Mouse (Mus musculus): ENCODE results near the gene Siglec1.
A peak's percentile ranks its signal among the peaks of the same experiment; 100 is the strongest.
"Not testable (repeated sequence)": the region's sequence is repeated elsewhere in the genome, so short reads cannot be mapped to it uniquely, and the experiment has no call there.

The Siglec1 gene

DNA sequence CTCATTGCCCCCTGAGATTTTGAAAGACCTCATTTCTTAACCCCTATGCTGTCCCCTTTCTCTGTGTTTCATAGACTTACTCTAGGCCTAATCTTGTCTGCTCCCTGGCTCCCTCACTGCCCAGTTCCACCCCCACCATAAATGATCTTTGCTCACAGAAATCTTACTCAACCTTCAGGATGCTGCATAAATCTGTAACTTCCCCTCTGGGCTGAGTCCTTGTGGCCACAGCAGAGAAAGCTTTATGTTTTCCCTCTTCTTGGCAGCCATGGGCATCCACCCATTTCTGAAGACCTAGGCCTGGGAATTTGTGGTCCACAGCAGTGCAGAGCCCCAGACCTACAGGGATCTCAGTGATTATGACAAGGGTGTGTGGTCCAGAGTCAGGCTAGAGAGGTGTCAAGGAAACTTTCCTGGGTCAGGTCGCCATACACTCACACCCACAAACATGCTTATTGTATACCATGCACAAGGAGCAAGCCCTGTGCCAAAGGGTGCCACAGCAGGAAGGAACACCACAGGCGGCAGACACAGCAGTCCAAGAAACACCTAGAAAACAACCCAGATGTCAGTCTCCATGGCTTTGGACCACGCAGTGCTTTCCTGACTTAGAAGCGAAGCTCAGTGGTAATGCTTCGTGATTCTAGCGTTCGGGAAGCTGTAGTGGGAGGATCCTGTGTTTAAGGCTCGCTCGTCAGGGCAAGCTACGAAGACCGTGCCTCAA, at the start of gene Siglec1:
Gene Siglec1, minus strand, starts transcription at position 99 of the 724 bp plus-strand sequence.
- no peak for DNase-seq

- peak; percentile 1 for DNase-seq
Measured at GRCm38 (mm10) chr2:131135521-131136139, 49.1 kb upstream of the Siglec1 start.

DNA sequence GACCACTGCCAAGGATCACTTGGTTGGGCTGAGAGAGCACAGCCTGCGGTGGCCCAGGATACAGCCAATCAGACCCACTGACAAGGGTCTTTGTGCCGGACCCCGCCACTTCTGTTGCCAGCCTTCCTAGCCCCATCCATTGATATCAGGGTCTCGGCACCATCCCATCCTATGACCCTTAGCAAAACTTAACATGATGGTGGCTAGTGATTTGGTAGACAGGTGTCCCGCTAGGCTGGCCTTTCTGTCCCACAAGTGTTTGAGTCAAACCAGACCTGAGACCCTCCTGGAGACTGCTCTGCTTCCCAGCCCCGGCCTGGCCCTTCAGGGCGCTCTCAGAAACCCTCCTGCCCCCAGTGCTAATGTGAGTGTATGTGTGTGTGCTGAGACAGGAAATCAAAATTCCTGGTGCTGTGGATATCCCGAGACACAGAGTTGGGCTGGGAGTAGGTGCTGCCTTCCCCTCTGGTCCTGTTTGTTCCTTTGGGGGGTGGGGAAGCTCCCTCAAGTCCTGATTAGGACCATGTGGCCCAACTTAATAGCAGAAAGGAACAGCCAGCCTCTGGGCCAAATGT, 48.3 kb upstream of the Siglec1 start:
- no peak for DNase-seq

DNA sequence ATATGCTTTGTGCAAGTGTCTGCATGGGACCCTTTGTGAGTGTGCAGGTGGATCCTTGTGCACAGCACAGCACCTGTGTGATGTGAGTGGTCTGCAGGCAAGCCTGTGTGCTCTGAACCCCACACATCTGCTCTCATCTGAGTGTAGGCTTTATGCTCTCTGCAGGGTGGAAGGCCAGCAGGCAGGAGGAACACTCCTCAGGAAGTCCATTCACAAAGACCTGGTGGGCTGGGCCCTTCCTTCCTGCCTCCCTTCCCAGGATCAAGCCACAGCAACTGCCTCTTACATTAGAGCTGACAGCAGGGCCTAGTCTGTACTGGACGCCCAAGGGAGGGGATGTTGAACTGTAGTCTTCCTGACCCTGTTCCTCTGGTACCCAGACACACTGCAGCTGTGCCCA, 47.8 kb upstream of the Siglec1 start:
- peak; percentile 68 for DNase-seq

DNA sequence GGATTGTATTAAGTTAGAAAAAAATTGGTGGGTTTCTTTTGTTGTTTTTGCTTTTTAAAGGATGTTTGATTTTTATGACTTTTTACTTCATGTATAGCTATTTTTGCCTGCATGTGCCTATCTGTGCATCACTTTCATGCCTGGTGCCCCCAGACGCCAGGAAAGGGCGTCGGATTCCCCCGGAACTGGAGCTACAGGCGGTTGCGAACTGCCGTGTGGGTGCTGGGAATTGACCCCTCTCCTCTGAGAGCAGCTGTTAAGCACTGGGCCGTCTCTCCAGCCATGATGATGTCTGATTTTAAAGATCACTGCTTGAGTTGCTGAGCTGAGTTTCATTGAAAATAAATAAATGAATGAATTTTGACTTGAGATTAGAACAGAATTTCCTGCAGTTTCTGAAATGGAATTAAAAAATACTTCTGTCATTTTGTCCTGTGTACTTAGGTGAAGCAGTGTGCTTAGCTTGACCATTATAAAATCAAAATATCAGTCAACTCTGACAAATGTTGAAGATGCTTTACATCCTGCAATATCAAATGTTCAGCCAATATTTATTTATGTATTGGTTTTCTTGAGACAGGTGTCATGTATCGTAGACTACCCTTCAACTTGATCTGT, 46.5 kb upstream of the Siglec1 start, which contains the start of gene Gm11037:
Gene Gm11037, plus strand, starts transcription at position 568 of the 618 bp plus-strand sequence.
- no peak for DNase-seq

DNA sequence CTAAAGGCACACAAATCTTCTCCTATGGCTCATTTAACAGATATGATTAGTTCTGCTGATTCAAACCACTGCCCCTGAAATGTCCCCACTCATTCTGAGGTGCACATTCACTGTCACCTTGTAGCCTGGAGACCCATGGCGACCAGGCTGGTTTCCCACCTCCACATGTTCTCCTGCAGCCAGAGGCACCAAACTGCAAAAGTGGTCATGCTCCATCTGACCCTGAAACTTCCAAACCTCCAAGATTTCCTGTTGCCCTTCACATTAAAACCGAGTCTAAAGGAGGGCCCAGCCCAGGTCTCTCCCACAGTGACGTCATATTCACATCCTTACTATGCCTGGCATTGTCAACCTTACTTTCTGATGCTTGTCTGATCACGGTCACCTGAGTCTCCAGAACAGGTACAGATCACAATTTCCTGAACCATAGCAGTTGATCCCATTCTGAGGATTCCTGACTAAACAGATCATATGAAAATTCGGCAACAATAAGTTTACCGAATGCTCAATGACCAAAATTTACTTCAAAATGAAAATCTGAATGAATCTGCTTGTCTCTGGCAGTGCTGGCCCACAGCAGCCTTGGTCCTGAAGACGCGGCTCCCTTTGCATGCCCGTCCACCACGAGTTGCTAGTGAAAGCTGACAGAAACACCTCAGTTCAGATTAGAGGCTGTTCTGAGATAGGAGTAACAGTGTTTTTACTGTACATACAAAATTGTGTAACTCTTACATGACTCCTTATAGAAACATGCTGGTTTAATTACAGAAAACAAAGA, 45.7 kb upstream of the Siglec1 start:
- no peak for DNase-seq

DNA sequence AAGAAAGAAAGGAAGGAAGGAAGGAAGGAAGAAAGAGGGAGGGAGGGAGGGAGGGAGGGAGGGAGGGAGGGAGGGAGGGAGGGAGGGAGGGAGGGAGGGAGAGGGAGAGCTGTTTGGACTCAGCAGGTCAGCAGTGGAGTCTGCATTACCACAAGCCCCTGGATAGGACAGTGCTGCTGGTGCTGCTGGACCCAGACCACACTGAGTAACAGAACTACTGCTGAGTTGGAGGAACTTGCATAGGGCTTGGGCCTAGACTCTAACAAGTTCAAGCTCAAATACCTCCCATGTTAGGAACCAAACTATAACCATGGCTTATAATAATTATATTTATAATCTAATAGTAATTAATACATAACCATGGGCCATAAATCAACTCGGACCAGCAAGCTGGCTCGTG, 44.3 kb upstream of the Siglec1 start:
- no peak for DNase-seq

GRCm38 (mm10) chr2:131129836-131130235, 43.3 kb upstream of the Siglec1 start:
- DNase-seq = no peak

- no peak for DNase-seq
Measured at GRCm38 (mm10) chr2:131128636-131129157, 42.1 kb upstream of the Siglec1 start.

DNA sequence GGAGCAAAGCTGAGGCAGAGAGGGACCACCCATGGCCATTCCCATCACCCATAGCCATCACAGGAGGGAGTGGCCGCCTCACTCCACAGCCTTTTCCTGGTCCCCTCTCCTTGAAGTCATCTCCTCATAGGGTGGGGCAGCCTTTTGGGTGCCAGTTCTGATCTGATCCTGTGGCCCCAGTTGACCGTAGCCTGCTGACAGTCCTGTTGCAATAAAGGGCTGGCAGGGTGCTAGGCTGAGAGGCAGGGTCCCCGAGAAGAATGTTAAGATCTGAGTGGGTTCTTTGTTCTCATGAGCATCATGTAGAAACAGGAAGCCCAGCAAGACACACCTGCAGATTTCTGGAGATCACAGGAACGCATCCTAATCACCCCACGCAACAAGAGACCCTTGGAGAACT, 41.6 kb upstream of the Siglec1 start:
- no peak for DNase-seq

GRCm38 (mm10) chr2:131127161-131127730, 40.7 kb upstream of the Siglec1 start, which contains the start of gene Hspa12b:
TSS of gene Hspa12b (plus strand) at chr2:131127280.
- peak; percentile 36 for DNase-seq

- no peak for DNase-seq
Measured at GRCm38 (mm10) chr2:131125964-131126815, 39.6 kb upstream of the Siglec1 start.

DNA sequence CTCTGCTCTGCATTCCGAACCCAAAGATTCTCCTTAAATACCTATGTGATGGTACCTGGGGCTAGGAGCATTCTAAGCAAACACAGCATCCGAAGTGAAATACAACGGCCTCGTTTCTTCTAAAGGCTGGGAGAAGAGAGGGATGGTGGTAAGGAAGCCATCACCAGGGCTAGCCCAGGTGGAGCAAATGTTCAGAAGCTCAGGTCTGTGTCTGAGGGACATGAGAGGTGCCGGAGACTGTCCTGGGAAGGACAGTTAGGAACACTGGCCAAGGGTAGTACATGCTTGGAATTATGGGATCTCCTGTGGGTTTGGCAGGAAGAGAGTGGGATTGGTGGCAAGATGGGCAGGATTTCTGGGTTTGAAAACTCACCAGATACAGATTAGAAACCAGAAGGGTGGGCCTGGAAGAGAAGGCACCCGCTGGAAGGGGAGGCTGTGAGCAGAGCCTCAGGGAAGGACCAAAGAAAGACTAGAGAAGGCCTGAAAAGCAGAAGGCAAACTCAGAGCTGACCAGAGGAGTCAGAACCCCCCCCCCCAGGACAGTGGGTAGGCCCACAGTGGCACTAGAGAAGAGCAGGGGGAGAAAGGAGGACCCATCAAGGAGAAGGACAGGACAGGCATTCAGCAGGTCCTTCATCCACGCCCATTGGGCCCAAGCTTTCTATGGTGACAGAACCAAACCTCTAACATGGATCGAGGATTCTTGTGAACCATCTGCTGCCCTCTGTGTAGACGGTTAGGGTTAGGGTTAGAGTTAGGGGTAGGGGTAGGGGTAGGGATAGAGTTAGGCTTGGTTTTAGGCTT, 38.8 kb upstream of the Siglec1 start:
- no peak for DNase-seq

DNA sequence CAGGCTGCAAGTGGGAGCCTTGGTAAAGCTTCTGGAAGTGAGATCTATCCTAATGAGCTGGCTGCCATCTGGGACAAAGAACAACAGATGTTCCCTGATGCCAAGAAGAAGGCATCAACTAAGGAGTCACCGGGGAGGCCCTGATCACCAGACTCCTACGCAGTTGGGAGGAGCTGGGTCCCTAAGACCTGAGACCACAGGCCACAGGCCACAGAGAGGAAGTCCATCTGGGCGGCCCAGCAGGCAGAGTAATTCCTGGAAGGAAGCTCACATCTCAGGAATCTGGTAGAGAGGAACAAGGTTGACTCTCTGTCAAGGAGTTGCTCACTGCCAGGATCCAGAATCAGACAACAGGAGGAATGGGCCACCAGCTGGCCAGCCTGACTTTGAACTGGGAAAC, 37.6 kb upstream of the Siglec1 start:
- peak; percentile 49 for DNase-seq

- DNase-seq = no peak
Measured at GRCm38 (mm10) chr2:131118968-131119574, 32.5 kb upstream of the Siglec1 start.

DNA sequence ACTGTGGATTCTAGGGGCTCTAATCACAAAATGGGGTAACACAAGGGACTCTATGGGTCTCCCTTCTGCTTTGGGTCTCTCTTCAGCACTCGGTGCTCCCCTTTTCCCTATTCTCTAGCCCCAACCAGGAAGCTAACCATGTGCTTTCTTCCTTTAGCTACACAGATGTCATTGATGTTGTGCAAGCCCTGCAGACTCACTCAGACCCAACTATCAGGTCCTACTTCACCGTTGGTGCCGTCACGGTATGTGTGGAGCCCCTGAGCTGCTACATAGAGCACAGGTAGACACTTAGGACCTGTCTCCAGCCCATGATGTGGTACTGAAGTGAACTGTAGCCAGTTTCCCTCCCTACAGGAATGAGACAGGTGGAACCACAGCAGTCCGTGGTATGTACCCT, 19.4 kb upstream of the Siglec1 start:
- no peak for DNase-seq

DNA sequence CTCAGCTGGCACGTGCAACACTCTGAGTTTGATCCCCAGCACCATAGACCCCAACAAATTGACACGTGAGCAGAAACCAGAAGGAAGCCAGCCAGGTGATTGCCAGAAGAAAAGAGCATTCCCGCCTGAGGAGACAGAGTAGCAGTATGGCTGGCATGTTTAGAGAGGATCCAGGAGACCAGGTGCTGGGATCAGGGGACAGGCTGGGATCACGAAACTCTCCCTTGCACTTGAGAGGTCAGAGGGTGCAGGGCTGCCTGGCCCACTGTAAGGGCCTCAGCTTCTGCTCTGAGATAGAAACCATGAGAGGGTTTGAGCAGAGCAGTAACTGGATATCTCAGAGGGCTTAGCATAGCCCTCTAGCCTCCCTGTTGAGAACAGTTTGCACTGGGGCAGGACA, 18.5 kb upstream of the Siglec1 start:
- not testable (repeated sequence) for DNase-seq

DNA sequence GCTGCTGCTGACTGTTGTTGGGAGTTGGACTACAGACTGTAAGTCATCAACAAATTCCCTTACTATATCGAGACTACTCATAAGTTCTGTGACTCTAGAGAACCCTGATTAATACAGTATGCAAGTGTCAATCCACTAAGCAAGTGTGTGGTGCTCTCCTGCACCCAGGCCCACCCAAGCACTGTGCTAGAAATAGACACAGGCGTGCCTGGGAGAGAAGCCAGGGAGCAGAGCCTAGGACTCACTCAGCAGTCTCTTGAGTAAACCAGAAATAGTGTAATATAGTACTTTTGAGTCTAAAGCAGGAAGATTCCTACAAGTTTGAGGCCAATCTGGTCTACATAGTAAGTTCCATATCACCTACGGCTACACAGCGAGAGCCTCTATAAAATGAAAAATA, 17.5 kb upstream of the Siglec1 start:
- no peak for DNase-seq

- no peak for DNase-seq
Measured at GRCm38 (mm10) chr2:131101530-131101929, 15.0 kb upstream of the Siglec1 start.

DNA sequence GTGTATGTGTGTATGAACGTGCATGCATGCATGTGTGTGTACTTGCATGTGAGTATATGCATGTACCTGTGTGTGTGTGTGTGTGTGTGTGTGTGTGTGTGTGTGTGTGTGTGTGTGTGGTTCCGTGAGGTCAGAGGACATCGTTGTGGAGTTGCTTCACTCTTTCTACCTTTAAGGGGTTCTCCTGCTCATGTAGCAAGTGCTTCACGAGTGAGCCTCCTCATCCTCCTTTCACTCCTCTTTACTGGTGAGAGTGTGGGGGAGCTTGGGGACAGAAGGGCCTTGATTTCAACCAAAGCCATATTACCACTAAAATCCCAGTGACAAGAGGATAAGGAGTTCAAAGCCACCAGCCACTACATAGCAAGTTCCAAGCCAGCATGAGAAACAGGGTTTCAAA, 10.5 kb upstream of the Siglec1 start:
- no peak for DNase-seq

All from kidney, adult 11 months (tissue).